Mouse (Mus musculus) liver, adult 2 months (tissue): ENCODE results near the gene Adad1.

Experiments
- CTCF ChIP-seq: fragments of 200-500 bp; IDR thresholded peaks from 2 replicates; pipeline ENCODE4 v1.5.1; 2011; ENCODE audit warnings: low read depth, low read length, control low read depth
- POLR2A ChIP-seq: fragments of 200-500 bp; IDR thresholded peaks from 2 replicates; pipeline ENCODE4 v1.6.1; 2011; ENCODE audit warnings: low read length, control low read depth; ENCODE audit not compliant: insufficient read depth; ENCODE audit errors: extremely low read depth

- TF ChIP-seq CTCF (no peak), POLR2A (no peak)
Observed at GRCm38 (mm10) chr3:37090721-37091120, 27.4 kb downstream of the Adad1 start.
